11 mouse cellular contexts compared by ENCODE assay signal in genomic region chr8:56269687-56270663, GRCm38 (mm10). TPM values are rescaled to one million over a fixed set of nuclear protein-coding genes. Genes with fewer than 3 reads are reported as not detected.
DNase-seq lines count a peak whose midpoint lies in the region; ATAC-seq and TF ChIP-seq lines count a peak whose summit lies in the region.
"Had no signal": no experiment of that assay in that cellular context is flagged by ENCODE, and none has a peak within 500 bp of the region (broad histone marks: within the 10 kb centered on the region; RNA-seq: fewer than 3 reads in every experiment).

No protein-coding gene starts in this region.

- peak overlapping the region; percentile 24; the same call in 1 of the 2 replicates for H3K27ac ChIP-seq in lung, embryonic 15.5 days
- no peak overlapping the region for H3K27ac ChIP-seq in kidney, adult 2 months (ENCODE audit: insufficient read depth, low read depth, low read length)
- H3K27ac ChIP-seq: limb, embryonic 13.5 days had no signal

- H3K9ac ChIP-seq in lung, embryonic 15.5 days = no peak overlapping the region
- H3K9ac ChIP-seq: limb, embryonic 13.5 days had no signal

- no peaks in the 10 kb centered on the region for H3K36me3 ChIP-seq in lung, embryonic 15.5 days
- H3K36me3 ChIP-seq in kidney, adult 2 months (ENCODE audit: control insufficient read depth, insufficient read depth, low read length) = no peaks in the 10 kb centered on the region
- H3K36me3 ChIP-seq: limb, embryonic 13.5 days had no signal

- WGBS in lung, embryonic 15.5 days = 34% methylated on average over 10 of the region's 10 CpGs
- WGBS in kidney, adult 2 months = 51% methylated on average over 10 of the region's 10 CpGs

- H3K4me2 ChIP-seq in lung, embryonic 15.5 days = no peak overlapping the region
- H3K4me2 ChIP-seq: limb, embryonic 13.5 days had no signal

- no peak for TF ChIP-seq CTCF in kidney, adult 2 months (conservative IDR thresholded peaks at IDR 0.05; ENCODE audit: insufficient read depth, insufficient read length, low read depth, low read length)

- no peaks in the 10 kb centered on the region for H3K9me3 ChIP-seq in lung, embryonic 15.5 days
- H3K9me3 ChIP-seq: limb, embryonic 13.5 days had no signal

- no peak overlapping the region for H3K4me3 ChIP-seq in lung, embryonic 15.5 days
- no peak overlapping the region for H3K4me3 ChIP-seq in kidney, adult 2 months (ENCODE audit: insufficient read depth, low read depth, low read length)
- H3K4me3 ChIP-seq: limb, embryonic 13.5 days had no signal

- TF ChIP-seq POLR2A in kidney, adult 2 months (IDR thresholded peaks at IDR 0.05; ENCODE audit: low read depth, low read length) = no peak

- no peak for ATAC-seq in lung, embryonic 15.5 days (ENCODE audit: borderline replicate concordance, extremely low read depth, low FRiP score, low TSS enrichment)
- no peak for ATAC-seq in CD4-positive, CD25-positive, alpha-beta regulatory T cell, adult 4 months
- ATAC-seq: forebrain, embryonic 14.5 days; midbrain, embryonic 16.5 days had no signal

- 0 out of 2 replicates have a peak, but pooled peaks cover 9% of the 10 kb centered on the region for H3K4me1 ChIP-seq in lung, embryonic 15.5 days
- no peaks in the 10 kb centered on the region for H3K4me1 ChIP-seq in kidney, adult 2 months (ENCODE audit: control insufficient read depth, insufficient read depth, low read length)
- H3K4me1 ChIP-seq: limb, embryonic 13.5 days had no signal

- H3K27me3 ChIP-seq in lung, embryonic 15.5 days = no peaks in the 10 kb centered on the region
- H3K27me3 ChIP-seq in kidney, adult 2 months (replicated peaks; ENCODE audit: control insufficient read depth, insufficient read depth, low read length) = no peaks in the 10 kb centered on the region
- H3K27me3 ChIP-seq: limb, embryonic 13.5 days had no signal

- DNase-seq in adrenal gland, adult 2 months = peak; percentile 54
- no peak for DNase-seq in adrenal gland, adult 8-10 months
- no peak for DNase-seq in lung, postnatal 25 days (ENCODE audit: low spot score)
- peak; percentile 67 for DNase-seq in kidney, adult 2 months
- DNase-seq in mesoderm, embryonic 11.5 days (ENCODE audit: low read depth, low spot score) = peak; percentile 24
- DNase-seq in cerebellum, adult 8-10 months = no peak

RNA-seq across cellular contexts. Expression of gene Hpgd, which starts 24.4 kb away (rescaled TPM):
- total RNA-seq in adrenal gland, adult 2 months (2021) = 10 to 100 TPM in 1 of 2 experiments, 1 to 10 TPM in 1; 6.6 to 11.5 TPM
- 0.53 and 0.74 TPM in 2 replicates for polyA plus RNA-seq in adrenal gland, adult 2 months (2012; rRNA removed)
- total RNA-seq in adrenal gland, adult 8-10 months (2022) = 10 to 100 TPM in 2 of 4 experiments, 1 to 10 TPM in 2; 3.7 to 15.0 (median 9.9) TPM
- 20.2 and 27.3 TPM in 2 replicates for polyA plus RNA-seq in lung, embryonic 15.5 days (2015; fragmentation: Nextera tagmentation; extraction: Ambion mirVana)
- polyA plus RNA-seq in kidney, adult 2 months (2012; rRNA removed) = 18.4 and 18.8 TPM in 2 replicates
- under 1 TPM in 1 of 2 experiments, not detected in 1; 0.26 TPM for polyA plus RNA-seq in CD4-positive, CD25-positive, alpha-beta regulatory T cell, adult 4 months (2017; shearing (Covaris generic))

Comparison
In these comparisons a context has a peak if more than half of its experiments do, and no peak if none do; other contexts are left out.
1. DNase-seq: peak in adrenal gland, adult 2 months (single experiment), kidney, adult 2 months (single experiment) and mesoderm, embryonic 11.5 days (single experiment); none in adrenal gland, adult 8-10 months (single experiment), lung, postnatal 25 days (single experiment) and cerebellum, adult 8-10 months (single experiment).
2. RNA of gene Hpgd, which starts 24.4 kb away (polyA plus RNA-seq): 20.2 to 27.3 TPM in lung, embryonic 15.5 days and 18.4 to 18.8 TPM in kidney, adult 2 months; 0.53 to 0.74 TPM in adrenal gland, adult 2 months and 0.26 TPM in CD4-positive, CD25-positive, alpha-beta regulatory T cell, adult 4 months; every median in the first group is over 10 times any median in the second.